Mouse (Mus musculus): ENCODE results near the gene Pax4. TPM values are rescaled to one million over a fixed set of nuclear protein-coding genes. Genes with fewer than 3 reads are reported as not detected.

Gene Pax4
- total and polyA plus RNA-seq, 3 experiments: not detected

GRCm38 (mm10) chr6:28396853-28397457 lies 52.2 kb downstream of the Pax4 start:
- DNase-seq: peak; percentile 24

GRCm38 (mm10) chr6:28396051-28396852 lies 52.9 kb downstream of the Pax4 start:
- DNase-seq: no peak

Other genes starting within 250 kb of the Pax4 start
- 10 to 100 TPM; 18.8 to 40.5 TPM for gene Zfp800, start 51.3 kb downstream of the Pax4 start, total RNA-seq (2021)
- 5.2 and 8.3 TPM in 2 replicates for gene Zfp800, start 51.3 kb downstream of the Pax4 start, polyA plus RNA-seq (2012; rRNA removed)
- gene Arf5, start 25.8 kb downstream of the Pax4 start, total RNA-seq (2021): 100 to 1,000 TPM; 155 to 158 TPM
- 484 and 569 TPM in 2 replicates for gene Arf5, start 25.8 kb downstream of the Pax4 start, polyA plus RNA-seq (2012; rRNA removed)
- not detected for gene Fscn3, start 21.6 kb downstream of the Pax4 start, total RNA-seq (2021)
- gene Fscn3, start 21.6 kb downstream of the Pax4 start, polyA plus RNA-seq (2012; rRNA removed): not detected in 2 replicates
- gene Gcc1, start 21.0 kb downstream of the Pax4 start, total RNA-seq (2021): 10 to 100 TPM; 15.3 to 16.0 TPM
- gene Gcc1, start 21.0 kb downstream of the Pax4 start, polyA plus RNA-seq (2012; rRNA removed): 5.7 TPM in 2 replicates
- 100 to 1,000 TPM; 127 to 145 TPM for gene Snd1, start 25.8 kb upstream of the Pax4 start, total RNA-seq (2021)
- 122 and 155 TPM in 2 replicates for gene Snd1, start 25.8 kb upstream of the Pax4 start, polyA plus RNA-seq (2012; rRNA removed)